Mouse (Mus musculus) common myeloid progenitor, adult 5-6 weeks (primary cell): Measurements from ENCODE around the gene Rps6kl1. TPM values are rescaled to one million over a fixed set of nuclear protein-coding genes. Genes with fewer than 3 reads are reported as not detected.
"Not testable (repeated sequence)": the region's sequence is repeated elsewhere in the genome, so short reads cannot be mapped to it uniquely, and the experiment has no call there.

Source experiments
- ATAC-seq: replicated peaks from 2 replicates; pipeline ENCODE4 v1.8.0; 2016; ENCODE audit warnings: low read depth, mild to moderate bottlenecking, moderate TSS enrichment, inconsistent platforms; ENCODE audit not compliant: poor library complexity, severe bottlenecking
- total RNA-seq: library from RNA; stranded (forward); fragments of 200-1000, 187-1606 nt; gene quantifications from 2 replicates; pipeline ENCODE4 v1.2.3, GENCODE M21; 2017

Rps6kl1 gene
- total RNA-seq, 1 experiment from 2014 or later, result not detected

DNA sequence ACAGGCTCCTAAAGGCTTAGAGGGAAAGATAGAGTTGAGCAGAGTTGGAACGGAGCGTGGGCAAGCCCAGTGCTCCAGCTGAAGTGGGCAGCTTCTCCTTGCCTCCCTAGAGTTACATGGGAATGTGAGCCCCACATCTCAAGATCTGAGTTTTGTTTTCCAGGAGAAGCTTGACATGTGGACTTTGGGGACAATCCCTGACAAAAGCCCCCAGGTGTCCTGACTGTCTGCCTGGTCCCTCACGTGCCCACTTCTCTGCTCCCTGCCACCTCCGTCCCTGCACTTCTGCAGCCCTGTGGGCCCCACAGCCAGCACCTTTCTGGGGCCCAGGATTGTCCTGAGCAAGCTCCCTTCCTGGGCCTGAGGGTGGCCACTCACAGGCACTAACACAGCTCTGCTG lies 6.2 kb downstream of the Rps6kl1 start:
- ATAC-seq, result no peak

DNA sequence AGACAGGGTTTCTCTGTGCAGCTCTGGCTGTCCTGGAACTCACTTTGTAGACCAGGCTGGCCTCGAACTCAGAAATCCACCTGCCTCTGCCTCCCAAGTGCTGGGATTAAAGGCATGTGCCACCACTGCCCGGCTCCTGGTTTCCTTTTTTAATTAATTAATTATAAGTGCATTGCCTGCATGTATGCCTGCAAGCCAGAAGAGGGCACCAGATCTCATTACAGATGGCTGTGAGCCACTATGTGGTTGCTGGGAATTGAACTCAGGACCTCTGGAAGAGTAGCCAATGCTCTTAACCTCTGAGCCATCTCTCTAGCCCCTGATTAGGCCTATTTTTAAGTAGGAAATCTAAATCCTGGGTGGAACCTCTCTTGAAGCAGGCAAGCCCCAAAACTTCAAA lies 6.8 kb downstream of the Rps6kl1 start:
- ATAC-seq, result not testable (repeated sequence)

DNA sequence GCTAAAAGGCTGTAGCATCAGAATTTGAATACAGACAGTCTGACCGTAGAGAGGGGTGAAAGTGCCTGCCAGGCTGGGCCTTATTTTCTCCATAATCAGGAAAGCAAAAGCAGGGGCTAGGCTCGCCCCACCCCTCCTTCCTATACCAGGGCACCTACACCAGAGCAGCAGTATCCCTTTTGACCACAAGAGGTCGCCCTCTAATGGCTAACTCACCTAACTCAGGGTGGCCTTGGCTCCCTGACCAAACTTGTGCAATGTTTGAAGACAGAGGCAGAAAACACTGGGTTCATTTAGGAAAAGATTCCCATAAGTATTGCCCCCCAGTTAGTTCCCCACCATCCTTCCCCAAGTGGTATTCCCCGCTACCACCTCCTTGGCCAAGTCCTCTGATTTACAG lies 8.3 kb downstream of the Rps6kl1 start:
- peak; percentile 81 for ATAC-seq

DNA sequence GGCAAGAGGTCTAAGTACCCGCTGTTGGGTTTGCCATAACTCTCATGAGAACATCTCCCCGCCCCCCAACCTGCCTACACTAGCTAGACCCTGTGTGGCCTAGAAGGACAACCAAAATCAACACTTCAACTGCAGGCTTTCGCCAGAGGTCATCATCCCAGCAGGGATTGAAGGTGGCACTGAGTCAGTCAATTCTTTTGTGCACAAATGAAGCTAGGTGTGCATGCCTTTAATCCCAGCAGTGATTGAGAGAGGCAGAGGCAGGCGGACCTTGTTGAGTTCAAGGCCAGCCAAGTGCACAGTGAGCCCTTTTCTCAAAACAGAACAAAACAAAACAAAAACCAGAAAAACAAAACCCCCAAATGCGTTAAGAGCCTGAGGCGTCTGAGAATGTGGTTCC lies 10.0 kb downstream of the Rps6kl1 start:
- no peak for ATAC-seq

DNA sequence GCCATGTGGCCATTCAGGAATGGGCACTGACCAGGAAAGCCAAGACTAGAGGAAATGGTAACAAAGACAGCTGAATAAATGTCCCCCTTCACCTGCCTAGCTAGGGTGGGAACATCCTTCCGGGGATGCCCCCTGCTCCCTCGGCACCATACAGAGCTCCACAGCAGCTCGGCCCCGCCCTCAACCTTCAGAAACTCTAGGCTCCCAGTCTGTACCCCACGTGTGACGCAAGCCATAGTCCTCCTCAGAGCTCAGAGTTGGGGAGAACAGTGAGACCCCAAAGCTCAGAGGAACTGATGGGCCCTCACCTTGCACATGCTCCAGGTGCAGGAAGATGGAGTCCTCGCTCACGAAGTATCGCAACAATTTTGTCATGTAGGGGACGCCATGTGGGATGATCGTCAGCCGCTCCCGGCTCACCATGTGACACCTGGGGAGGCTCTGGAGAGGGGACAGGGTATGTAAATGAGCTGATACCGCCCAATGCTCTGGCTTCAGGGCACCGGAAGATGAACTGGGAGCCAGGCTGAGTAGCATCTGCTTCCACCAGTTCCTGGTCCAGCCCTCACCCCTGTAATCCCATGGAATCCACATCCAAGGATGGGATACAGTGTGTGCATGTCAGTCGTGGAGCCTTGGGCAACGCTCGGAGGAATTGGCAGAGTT lies 10.9 kb downstream of the Rps6kl1 start:
- ATAC-seq, result no peak

DNA sequence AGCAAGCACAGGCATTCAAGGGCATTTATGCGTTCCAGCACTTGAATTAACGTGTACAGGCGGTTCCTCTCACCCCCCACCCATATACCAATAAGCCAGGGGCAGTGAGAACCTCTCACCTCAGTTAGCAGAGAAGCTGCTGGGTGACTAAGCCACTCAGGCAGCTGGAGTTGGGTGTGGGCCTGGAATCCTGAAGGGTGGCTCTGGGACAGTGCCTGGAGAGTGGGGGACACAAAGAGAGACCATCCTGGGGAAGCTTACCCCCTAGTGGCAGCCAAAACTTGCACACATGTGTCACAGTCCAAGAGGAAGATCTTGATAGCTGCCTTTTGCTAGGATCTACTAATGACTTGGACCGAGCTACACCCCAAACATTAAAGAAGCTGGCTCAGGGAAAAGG lies 14.4 kb downstream of the Rps6kl1 start:
- no peak for ATAC-seq

DNA sequence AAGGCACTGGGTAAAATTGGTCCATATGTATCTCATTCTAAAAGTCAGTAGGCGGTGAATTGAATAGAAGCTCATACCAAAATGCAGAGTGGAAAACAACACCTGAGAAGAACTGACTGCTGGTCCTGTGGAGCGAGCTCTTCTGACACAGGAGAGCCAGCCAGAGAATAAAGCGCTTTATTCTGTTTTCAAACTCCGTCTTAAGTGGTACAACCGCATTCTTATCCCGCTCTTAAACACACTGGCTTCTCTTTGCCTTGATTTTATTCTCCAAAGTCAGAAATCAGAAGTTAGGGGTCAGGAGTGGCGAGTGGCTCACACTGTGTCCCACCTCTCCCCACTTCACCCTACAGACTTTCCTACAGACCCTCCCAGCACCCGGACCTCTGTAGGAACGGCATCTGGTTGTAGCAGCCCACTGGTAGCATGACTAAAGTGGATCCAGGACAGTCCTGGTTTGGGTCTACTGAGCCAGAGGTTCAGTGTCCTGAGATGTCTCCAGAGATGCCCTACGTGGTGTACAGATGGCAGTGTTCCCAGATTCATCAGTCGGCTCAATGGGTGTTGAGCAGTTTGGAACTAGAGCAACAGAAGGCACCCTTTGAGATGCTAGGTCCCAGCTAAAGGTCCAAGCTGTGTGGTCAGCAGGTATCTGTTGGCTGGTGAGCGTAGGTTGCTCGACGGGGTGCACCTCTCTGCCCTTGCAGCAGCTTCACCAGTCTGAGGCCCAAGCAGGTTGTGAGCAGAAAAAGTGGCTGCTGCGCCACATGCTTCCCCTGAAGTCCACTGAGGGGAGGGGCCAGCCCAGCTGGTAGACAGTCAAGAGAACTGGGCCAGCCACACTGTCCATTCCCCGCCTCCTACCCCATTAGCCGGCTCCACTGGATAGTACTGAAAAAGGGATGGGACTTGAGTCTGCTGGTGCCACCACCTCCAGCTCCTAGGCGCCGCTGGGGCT lies 15.3 kb downstream of the Rps6kl1 start:
- no peak for ATAC-seq

DNA sequence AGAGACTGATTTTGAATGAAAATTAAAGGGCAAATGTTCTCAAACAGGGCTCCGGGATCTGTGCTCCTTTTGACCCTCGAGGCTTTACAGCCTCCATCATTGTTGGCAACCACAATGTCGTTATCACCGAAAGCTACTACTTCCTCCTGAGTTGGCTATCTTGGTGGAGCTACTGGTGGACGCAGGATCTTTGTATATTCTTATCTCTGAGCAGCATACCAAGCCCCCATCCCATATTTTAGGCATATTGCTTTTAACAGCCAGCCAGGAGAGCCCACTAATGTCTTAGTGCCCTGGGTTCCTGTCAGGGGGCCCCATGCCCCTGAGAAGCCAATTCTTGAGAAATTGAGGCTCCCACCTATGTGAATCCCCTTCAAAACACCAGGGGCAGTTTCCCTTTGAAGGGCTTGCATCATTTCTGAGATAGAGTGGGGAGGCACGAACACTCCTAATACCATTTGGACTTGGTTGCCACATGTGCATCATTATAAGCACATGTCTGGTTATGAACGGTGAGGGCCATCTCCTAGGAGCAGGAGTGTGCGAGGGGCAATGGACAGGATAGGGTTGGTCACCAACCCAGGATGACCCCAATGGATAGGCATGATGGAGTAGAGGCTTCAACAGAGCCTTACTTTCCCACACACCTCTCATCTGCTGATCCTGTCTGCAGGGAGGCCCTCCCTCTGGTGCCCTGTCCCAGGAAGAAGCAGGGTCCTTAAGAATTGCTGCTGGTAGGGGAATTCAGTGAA lies 16.8 kb downstream of the Rps6kl1 start:
- no peak for ATAC-seq

DNA sequence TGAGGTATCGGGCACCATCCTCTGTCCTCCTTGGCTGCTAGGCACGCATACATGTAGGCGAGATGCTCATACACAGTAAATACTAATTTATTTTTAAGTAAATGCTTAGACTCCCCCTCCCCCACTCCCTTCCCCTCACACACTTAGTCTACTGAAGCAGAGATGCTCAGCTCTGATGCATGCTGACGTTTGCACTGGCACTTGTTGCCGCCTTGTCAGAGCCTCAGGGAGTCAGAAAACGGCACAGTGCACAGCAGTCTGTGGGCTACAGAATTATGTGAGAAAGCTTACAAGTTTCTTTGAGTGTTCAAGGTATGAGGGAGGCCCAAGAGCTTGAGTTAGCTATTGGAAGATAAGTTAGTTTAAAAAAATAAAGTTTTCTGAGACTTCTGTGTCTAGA lies 19.7 kb downstream of the Rps6kl1 start:
- ATAC-seq, result no peak

DNA sequence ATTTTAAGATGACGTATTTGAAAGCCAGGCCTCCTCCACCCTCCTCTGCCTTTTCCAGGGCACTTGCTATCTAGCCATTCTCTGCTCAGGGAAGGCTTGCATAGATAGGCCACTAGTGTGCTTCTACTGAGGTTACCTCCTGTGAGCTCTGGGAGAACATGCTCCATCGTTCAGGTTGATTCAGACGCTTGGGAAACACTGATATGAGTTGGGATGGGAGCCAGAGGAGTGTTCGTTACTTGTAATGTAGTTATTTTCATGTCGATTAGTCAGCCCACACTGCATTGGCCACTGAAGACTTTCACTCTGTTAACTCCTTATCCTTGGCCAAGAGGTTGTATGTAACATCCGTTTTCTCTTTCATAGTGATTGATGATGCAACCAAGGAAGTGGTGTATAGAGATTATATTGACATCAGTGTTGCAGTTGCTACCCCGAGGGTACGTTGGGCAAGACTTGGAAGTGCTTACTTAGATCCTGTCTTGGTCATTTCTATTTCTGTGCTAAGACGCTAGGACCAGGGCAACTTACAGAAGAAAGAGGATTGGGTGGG lies 21.6 kb downstream of the Rps6kl1 start:
- ATAC-seq, result peak; percentile 38

DNA sequence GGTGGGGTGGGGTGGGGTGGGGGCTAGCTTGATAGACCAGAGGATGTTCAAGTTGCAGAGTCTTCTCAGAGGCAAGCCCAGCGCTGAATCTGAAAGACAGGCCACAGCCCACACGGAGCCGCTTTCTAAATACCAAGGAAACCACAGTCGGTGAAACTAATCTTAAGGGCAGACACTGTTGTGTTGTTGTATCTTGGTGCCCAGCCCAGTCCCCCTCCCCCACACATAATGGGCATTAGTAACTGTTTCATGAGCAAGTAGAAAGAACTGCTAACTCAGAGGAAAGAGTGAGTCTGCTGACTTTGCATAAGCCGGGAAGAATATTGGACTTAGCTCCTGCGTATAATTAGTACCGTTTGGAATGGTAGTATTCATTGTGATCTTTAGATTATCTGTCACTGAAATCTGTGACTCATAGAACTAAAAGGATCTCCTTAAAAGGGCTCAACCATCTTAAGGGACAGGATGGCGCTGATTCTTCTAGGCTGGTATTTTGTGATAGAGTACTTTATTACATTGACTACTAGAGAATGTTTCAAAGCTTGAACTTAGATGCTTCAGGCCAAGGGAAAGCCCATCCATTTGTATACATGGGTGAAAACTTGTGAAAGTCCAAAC lies 24.0 kb downstream of the Rps6kl1 start:
- ATAC-seq, result peak; percentile 53

DNA sequence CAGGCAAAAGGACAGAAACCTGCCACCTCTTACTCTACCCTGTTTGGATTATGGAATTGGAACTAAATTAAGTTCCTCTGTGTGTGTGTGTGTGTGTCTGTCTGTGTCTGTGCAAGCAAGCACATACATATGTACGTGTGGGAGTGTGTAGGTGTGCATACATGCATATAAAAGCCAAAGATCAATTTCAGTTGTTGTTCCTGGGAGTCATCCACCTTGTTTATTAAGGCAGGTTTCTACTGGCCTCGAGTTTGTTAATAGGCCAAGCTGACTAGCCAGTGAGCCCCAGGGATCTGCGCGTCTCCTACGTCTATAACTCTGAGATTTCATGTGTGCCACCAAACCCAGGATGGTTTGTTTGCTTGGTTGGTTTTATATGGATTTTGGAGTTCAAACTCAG lies 26.3 kb downstream of the Rps6kl1 start:
- ATAC-seq, result no peak

DNA sequence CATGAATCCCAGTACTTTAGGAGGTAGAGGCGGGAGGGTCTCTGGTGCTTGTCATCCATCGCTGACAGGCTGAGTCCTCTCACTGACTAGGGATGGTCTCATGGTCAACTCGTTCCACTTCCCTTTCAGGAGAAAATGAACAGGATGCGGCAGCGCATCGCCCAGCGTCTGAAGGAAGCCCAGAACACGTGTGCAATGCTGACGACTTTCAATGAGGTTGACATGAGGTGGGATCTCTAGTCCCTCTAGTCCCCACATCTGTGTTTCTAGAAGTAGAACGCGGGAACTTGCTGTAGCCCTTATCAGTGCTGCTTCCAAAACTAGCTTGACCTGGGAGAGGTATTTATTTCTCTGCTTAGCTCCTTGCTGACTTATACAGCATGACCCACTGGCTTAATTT lies 27.4 kb downstream of the Rps6kl1 start:
- peak; percentile 59 for ATAC-seq

DNA sequence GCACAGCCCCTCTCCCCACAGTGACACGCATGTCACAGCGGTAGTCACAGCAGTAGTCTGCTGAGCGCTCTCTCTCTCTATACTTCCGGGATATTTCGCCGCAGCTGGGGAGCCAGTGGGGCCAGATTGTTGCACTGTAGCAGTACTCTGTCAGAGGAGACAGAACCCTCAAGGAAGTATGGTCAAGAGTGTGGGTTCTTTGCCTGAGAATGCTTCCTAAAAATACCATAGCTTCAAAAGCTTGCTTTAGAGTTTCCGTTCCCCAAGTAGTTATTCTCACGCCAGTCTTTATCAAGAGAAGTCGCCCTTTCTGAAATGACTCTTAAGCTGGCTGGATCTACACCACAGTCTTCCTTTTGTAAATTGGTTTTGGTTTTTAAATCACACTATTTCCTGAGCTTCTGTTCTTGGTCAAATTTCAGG lies 27.9 kb downstream of the Rps6kl1 start:
- peak; percentile 85 for ATAC-seq

DNA sequence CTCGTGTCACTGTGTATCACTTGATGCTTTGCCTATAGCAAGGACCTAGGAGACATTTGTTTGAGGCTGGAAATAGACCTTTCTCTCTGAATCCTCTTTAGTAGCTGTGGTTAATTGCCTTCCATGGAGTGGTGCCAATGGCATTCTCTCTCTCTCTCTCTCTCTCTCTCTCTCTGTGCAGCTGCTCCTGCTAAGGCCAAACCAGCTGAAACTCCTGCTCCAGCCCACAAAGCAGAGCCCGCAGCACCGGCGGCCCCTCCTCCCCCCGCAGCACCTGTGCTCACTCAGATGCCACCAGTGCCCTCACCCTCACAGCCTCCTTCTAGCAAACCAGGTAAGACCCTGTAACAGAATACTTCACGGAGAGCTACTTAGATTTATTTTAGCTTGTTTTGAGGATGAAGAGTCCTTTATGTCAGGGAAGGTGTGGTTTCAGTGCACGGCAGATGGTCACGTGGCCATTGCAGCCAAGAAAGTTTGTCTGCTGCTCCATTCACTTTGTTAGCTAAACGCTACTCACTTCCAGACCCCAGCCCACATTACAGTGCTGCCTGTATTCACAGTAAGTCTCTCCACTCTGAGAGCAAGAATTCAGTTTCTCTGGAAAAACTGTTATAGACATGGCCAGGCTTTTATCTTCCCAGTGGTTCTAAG lies 29.1 kb downstream of the Rps6kl1 start:
- ATAC-seq, result no peak

DNA sequence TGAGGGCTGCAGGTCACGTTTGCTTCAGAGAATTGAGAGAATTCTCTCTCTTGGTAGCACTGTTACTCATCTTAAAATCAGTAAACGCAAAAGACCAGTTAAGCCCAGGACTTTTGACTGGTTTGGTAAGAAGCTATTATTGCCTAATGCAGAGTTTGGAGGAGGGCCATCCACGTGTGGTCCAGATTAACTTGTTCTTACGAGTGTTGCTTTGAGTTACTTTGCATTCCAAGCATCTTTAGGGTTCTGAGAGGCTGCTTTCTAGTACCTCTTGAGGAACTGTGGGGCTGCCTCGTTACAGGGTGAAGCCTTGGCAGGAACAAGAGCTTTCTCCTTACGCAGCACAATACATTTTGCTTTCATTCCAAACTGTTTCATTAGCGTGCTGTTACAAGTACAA lies 35.4 kb downstream of the Rps6kl1 start:
- ATAC-seq, result no peak

DNA sequence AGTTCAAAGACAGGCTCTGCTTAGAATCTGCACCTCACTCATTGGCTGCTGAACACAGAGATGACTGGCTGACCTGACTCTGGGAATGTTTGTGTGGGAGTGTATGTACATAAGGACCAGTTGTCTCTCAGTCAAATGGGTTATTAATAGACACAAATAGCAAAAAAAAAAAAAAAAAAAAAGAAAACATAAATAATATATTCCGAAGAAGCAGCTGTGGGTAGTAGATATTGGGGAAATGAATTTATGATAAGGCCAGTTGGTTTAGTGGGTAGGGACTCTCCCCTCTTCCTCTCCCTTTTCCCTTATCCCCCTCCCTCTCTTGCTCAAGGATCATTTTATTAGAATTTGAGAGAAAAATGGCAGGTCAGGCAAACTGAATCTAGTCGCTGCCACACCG lies 37.1 kb downstream of the Rps6kl1 start:
- no peak for ATAC-seq

DNA sequence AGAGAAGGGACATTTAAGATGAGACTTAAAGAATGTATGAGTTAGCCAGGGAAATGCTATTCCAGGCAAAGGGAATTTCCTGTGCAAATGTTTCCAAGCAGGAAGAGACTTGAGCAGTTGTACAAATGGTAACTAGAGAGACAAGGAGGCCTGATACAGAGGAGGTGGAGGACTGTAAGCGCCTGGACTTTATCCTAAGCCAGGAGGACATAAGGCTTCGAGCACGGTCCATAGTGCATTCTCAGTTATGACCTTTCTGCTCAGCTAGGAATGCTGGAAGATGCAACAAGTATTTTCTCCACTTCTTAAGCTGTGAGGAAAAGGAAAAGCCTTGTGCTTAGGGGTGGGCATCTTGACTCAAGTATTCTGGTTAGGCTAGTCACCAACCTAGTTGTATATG lies 37.7 kb downstream of the Rps6kl1 start:
- no peak for ATAC-seq

DNA sequence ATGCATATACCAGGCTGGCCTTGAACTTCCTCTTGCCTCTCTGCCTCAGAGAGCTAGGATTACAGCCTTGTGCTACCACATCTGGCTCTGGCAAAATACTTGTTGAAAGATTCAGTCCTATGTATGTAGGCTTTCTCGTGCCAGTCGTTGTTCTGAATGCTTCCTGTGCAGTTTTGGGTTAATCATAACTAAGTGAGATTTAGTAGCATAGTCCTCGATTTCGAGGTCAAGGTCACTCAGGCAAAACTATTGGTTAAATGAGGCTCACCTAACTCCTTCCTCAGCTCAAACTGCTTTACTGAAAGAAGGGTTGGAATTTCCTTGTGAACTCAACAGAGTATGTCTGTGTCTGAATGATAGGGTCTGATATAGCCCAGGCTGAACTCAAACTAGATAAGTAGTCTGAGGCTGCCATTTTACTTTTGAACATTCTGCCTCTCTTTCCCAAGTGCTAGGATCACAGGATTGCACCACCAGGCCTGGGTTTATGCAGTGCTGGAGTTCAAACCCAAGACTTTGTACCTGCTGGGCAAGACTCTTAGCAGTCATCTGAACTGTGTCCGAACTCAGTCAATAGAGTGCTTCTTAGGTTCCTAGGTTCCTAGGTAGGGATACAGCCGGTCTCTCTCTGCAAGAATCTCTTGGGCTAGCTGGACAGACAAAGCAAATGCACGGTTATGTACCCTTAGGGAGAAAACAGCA lies 38.4 kb downstream of the Rps6kl1 start:
- ATAC-seq, result no peak
